Mouse (Mus musculus) gonadal fat pad, adult 2 months (tissue): ENCODE results near the gene Mrpl20. TPM values are rescaled to one million over a fixed set of nuclear protein-coding genes. Genes with fewer than 3 reads are reported as not detected.

Source experiments
- DNase-seq: peaks from one replicate; pipeline ENCODE4 v3.0.0-alpha.2; 2012; ENCODE audit warnings: low read depth
- polyA plus RNA-seq: library from polyadenylated mRNA; depleted of rRNA; stranded (reverse); fragments of >200 nt; gene quantifications from 2 replicates; pipeline ENCODE4 v1.2.3, GENCODE M21; 2012; rRNA removed

Gene Mrpl20
- 71.2 and 101 TPM in 2 replicates for polyA plus RNA-seq

- no peak for DNase-seq
Observed at GRCm38 (mm10) chr4:155802741-155803339, at the start of gene Mrpl20. TSS of gene Mrpl20 (plus strand) at chr4:155802878.

GRCm38 (mm10) chr4:155757011-155757410 is 45.7 kb upstream of the Mrpl20 start:
- DNase-seq = no peak

- no peak for DNase-seq
Observed at GRCm38 (mm10) chr4:155759862-155760612, 42.6 kb upstream of the Mrpl20 start.

- peak; percentile 78 for DNase-seq
Observed at GRCm38 (mm10) chr4:155760613-155761355, 41.9 kb upstream of the Mrpl20 start, which contains the start of gene Atad3a. TSS of gene Atad3a (minus strand) at chr4:155761093.

GRCm38 (mm10) chr4:155761356-155762099 is 41.1 kb upstream of the Mrpl20 start:
- no peak for DNase-seq

- no peak for DNase-seq
Observed at GRCm38 (mm10) chr4:155762357-155762756, 40.3 kb upstream of the Mrpl20 start.

GRCm38 (mm10) chr4:155769496-155769879 is 33.2 kb upstream of the Mrpl20 start:
- DNase-seq = no peak

GRCm38 (mm10) chr4:155769880-155770512 is 32.7 kb upstream of the Mrpl20 start:
- no peak for DNase-seq

- DNase-seq = no peak
Observed at GRCm38 (mm10) chr4:155770626-155771025, 32.1 kb upstream of the Mrpl20 start.

GRCm38 (mm10) chr4:155771706-155772105 is 31.0 kb upstream of the Mrpl20 start:
- no peak for DNase-seq

- DNase-seq = no peak
Observed at GRCm38 (mm10) chr4:155772786-155773185, 29.9 kb upstream of the Mrpl20 start.

- DNase-seq = no peak
Observed at GRCm38 (mm10) chr4:155773335-155774078, 29.2 kb upstream of the Mrpl20 start.

- no peak for DNase-seq
Observed at GRCm38 (mm10) chr4:155774280-155774754, 28.4 kb upstream of the Mrpl20 start, which contains the start of gene Vwa1. TSS of gene Vwa1 (minus strand) at chr4:155774698.

- no peak for DNase-seq
Observed at GRCm38 (mm10) chr4:155774971-155775740, 27.5 kb upstream of the Mrpl20 start.

- no peak for DNase-seq
Observed at GRCm38 (mm10) chr4:155775855-155776254, 26.8 kb upstream of the Mrpl20 start.

- DNase-seq = no peak
Observed at GRCm38 (mm10) chr4:155776704-155777335, 25.9 kb upstream of the Mrpl20 start.

GRCm38 (mm10) chr4:155777816-155778215 is 24.9 kb upstream of the Mrpl20 start:
- DNase-seq = no peak

- no peak for DNase-seq
Observed at GRCm38 (mm10) chr4:155779498-155779897, 23.2 kb upstream of the Mrpl20 start.

- no peak for DNase-seq
Observed at GRCm38 (mm10) chr4:155780895-155781294, 21.8 kb upstream of the Mrpl20 start.
